Mouse (Mus musculus): ENCODE results near the gene Zfp87.

Zfp87 gene

GRCm38 (mm10) chr13:67525753-67526410, at the start of gene Zfp87, which contains the start of gene Gm26965:
Gene Zfp87, minus strand, starts transcription at chr13:67526177.
Gene Gm26965, minus strand, starts transcription at chr13:67526151.
- ATAC-seq (ENCODE audit: low TSS enrichment) = peak; percentile 100

GRCm38 (mm10) chr13:67572591-67573189, 46.7 kb upstream of the Zfp87 start:
- ATAC-seq (ENCODE audit: low TSS enrichment) = no peak

- no peak for ATAC-seq (ENCODE audit: low TSS enrichment)
These were observed 27.8 kb upstream of the Zfp87 start, which contains the start of gene Zfp748 for GRCm38 (mm10) chr13:67553730-67554129. Gene Zfp748, minus strand, starts transcription at chr13:67553830.

- ATAC-seq (ENCODE audit: low TSS enrichment) = peak; percentile 100
These were observed 26.7 kb upstream of the Zfp87 start for GRCm38 (mm10) chr13:67552505-67553346.

- ATAC-seq (ENCODE audit: low TSS enrichment) = no peak
These were observed 20.0 kb upstream of the Zfp87 start for GRCm38 (mm10) chr13:67545941-67546340.

GRCm38 (mm10) chr13:67527049-67527730, 1.2 kb upstream of the Zfp87 start:
- ATAC-seq (ENCODE audit: low TSS enrichment) = no peak

- ATAC-seq (ENCODE audit: low TSS enrichment) = no peak
These were observed 25.1 kb downstream of the Zfp87 start for GRCm38 (mm10) chr13:67500908-67501307.

- peak; percentile 100 for ATAC-seq (ENCODE audit: low TSS enrichment)
These were observed 25.8 kb downstream of the Zfp87 start, which contains the start of gene Zfp58 for GRCm38 (mm10) chr13:67500084-67500719. Gene Zfp58, minus strand, starts transcription at chr13:67500555.

GRCm38 (mm10) chr13:67495631-67496030, 30.3 kb downstream of the Zfp87 start:
- ATAC-seq (ENCODE audit: low TSS enrichment) = no peak

- ATAC-seq (ENCODE audit: low TSS enrichment) = peak; percentile 48
These were observed 41.6 kb downstream of the Zfp87 start for GRCm38 (mm10) chr13:67484424-67484811.

- ATAC-seq (ENCODE audit: low TSS enrichment) = peak; percentile 98
These were observed 42.2 kb downstream of the Zfp87 start, which contains the start of gene Zfp874b for GRCm38 (mm10) chr13:67483625-67484423. Gene Zfp874b, minus strand, starts transcription at chr13:67484258.

- no peak for ATAC-seq (ENCODE audit: low TSS enrichment)
These were observed 44.4 kb downstream of the Zfp87 start for GRCm38 (mm10) chr13:67481528-67481927.

- ATAC-seq (ENCODE audit: low TSS enrichment) = no peak
These were observed 56.7 kb downstream of the Zfp87 start for GRCm38 (mm10) chr13:67469274-67469673.

All from frontal cortex, adult (tissue).